Mouse (Mus musculus) myocyte (in vitro differentiated cells): Measurements from ENCODE around the gene Gtpbp10. TPM values are rescaled to one million over a fixed set of nuclear protein-coding genes. Genes with fewer than 3 reads are reported as not detected.

Experiments
- H3K27me3 ChIP-seq: one replicate; pipeline ENCODE4 v1.6.1; 2011; ENCODE audit not compliant: control insufficient read depth, insufficient read depth, insufficient read length
- H3K36me3 ChIP-seq: one replicate; pipeline ENCODE4 v1.6.1; 2011; ENCODE audit not compliant: control insufficient read depth, insufficient read depth
- H3K4me2 ChIP-seq: one replicate; pipeline ENCODE4 v1.6.1; 2011; ENCODE audit warnings: low read depth, control low read depth
- H3K4me3 ChIP-seq: one replicate; pipeline ENCODE4 v1.5.1; 2011; ENCODE audit warnings: mild to moderate bottlenecking, control low read depth, moderate library complexity
- H3K79me2 ChIP-seq: one replicate; pipeline ENCODE4 v1.6.1; 2011; ENCODE audit not compliant: control insufficient read depth, insufficient read depth
- H3ac ChIP-seq: one replicate; pipeline ENCODE4 v1.6.1; 2011; ENCODE audit not compliant: control insufficient read depth, insufficient read length
- CEBPB ChIP-seq: IDR thresholded peaks from 2 replicates; pipeline ENCODE4 v1.6.1; 2011; ENCODE audit warnings: mild to moderate bottlenecking, moderate library complexity; ENCODE audit not compliant: poor library complexity, insufficient read depth, severe bottlenecking
- E2F4 ChIP-seq: IDR thresholded peaks from one replicate; pipeline ENCODE4 v1.6.1; 2011; ENCODE audit warnings: mild to moderate bottlenecking, control low read depth, moderate library complexity; ENCODE audit not compliant: insufficient read depth
- MAX ChIP-seq: IDR thresholded peaks from one replicate; pipeline ENCODE4 v1.6.1; 2011; ENCODE audit warnings: low read depth, mild to moderate bottlenecking, control low read depth
- MYOD1 ChIP-seq, 3 experiments: IDR thresholded peaks; one replicate each; pipeline ENCODE4 v1.6.1; 2011; ENCODE audit warnings: control low read depth in 2 of 3, low read depth in 2 of 3, mild to moderate bottlenecking in 2 of 3, moderate library complexity in 1 of 3; ENCODE audit not compliant: insufficient read length in 2 of 3, control insufficient read depth in 1 of 3
- MYOG ChIP-seq, 3 experiments: IDR thresholded peaks; one replicate each; pipeline ENCODE4 v1.6.1; 2011; ENCODE audit warnings: control low read depth in 2 of 3, low read depth in 2 of 3, mild to moderate bottlenecking in 2 of 3; ENCODE audit not compliant: insufficient read length in 2 of 3, control insufficient read depth in 1 of 3, insufficient read depth in 1 of 3
- POLR2A ChIP-seq: IDR thresholded peaks from one replicate; pipeline ENCODE4 v1.6.1; 2011; ENCODE audit warnings: low read depth, mild to moderate bottlenecking, control low read depth, moderate library complexity; ENCODE audit not compliant: insufficient read length
- POLR2AphosphoS2 ChIP-seq: IDR thresholded peaks from one replicate; pipeline ENCODE4 v1.6.1; 2011; ENCODE audit warnings: low read depth, control low read depth; ENCODE audit not compliant: insufficient read length
- REST ChIP-seq: IDR thresholded peaks from one replicate; pipeline ENCODE4 v1.6.1; 2011; ENCODE audit warnings: mild to moderate bottlenecking, control low read depth, moderate library complexity; ENCODE audit not compliant: insufficient read depth, insufficient read length
- SRF ChIP-seq: IDR thresholded peaks from one replicate; pipeline ENCODE4 v1.6.1; 2011; ENCODE audit warnings: low read depth; ENCODE audit not compliant: control insufficient read depth, insufficient read length
- TCF12 ChIP-seq: IDR thresholded peaks from one replicate; pipeline ENCODE4 v1.6.1; 2011; ENCODE audit warnings: mild to moderate bottlenecking, control low read depth; ENCODE audit not compliant: poor library complexity, insufficient read depth, severe bottlenecking
- TCF3 ChIP-seq: IDR thresholded peaks from one replicate; pipeline ENCODE4 v1.6.1; 2011; ENCODE audit warnings: low read depth, control low read depth; ENCODE audit not compliant: insufficient read length
- USF1 ChIP-seq: IDR thresholded peaks from one replicate; pipeline ENCODE4 v1.6.1; 2011; ENCODE audit warnings: low read depth, mild to moderate bottlenecking, control low read depth, moderate library complexity
- polyA plus RNA-seq: library from polyadenylated mRNA; unstranded; fragments of >200 nt; fragmentation: generic; extraction: Trizol; gene quantifications from one replicate; pipeline ENCODE4 v1.2.1, GENCODE M21; 2012; ENCODE audit warnings: missing spikeins

The Gtpbp10 gene
- polyA plus RNA-seq, 1 experiment: 4.6 TPM

GRCm38 (mm10) chr5:5503381-5503780 lies 56.0 kb downstream of the Gtpbp10 start:
- Histone ChIP-seq H3K36me3 (peaks cover 33% of the 10 kb centered on the region), H3ac (no peak overlapping the region), H3K79me2 (peaks cover 14% of the 10 kb centered on the region), H3K4me3 (no peak overlapping the region), H3K4me2 (no peak overlapping the region), H3K27me3 (no peaks in the 10 kb centered on the region)
- TF ChIP-seq POLR2A (no peak), USF1 (no peak), E2F4 (no peak), POLR2AphosphoS2 (no peak), CEBPB (no peak), TCF12 (no peak), REST (no peak), MYOD1 (IDR thresholded peaks at IDR 0.05; ENCODE audit: control insufficient read depth in 1 of 3, insufficient read length in 2 of 3, low read depth in 2 of 3) (no peak), MYOG (IDR thresholded peaks at IDR 0.05; ENCODE audit: control insufficient read depth in 1 of 3, insufficient read depth in 1 of 3, insufficient read length in 2 of 3, low read depth in 2 of 3) (no peak), SRF (no peak), TCF3 (no peak), MAX (no peak)

- TF ChIP-seq MAX (no peak), REST (no peak), MYOG (IDR thresholded peaks at IDR 0.05; ENCODE audit: control insufficient read depth in 1 of 3, insufficient read depth in 1 of 3, insufficient read length in 2 of 3, low read depth in 2 of 3) (no peak), MYOD1 (IDR thresholded peaks at IDR 0.05; ENCODE audit: control insufficient read depth in 1 of 3, insufficient read length in 2 of 3, low read depth in 2 of 3) (no peak), CEBPB (0 out of 2 replicates have a peak, but pooled peaks have one; percentile 35)
- H3K79me2 ChIP-seq: no peaks in the 10 kb centered on the region
Observed at GRCm38 (mm10) chr5:5501583-5501982, 57.8 kb downstream of the Gtpbp10 start.

GRCm38 (mm10) chr5:5496393-5496792 lies 62.9 kb downstream of the Gtpbp10 start:
- no peak for TF ChIP-seq TCF12
- no peak for TF ChIP-seq REST
- Histone ChIP-seq H3K79me2 (no peaks in the 10 kb centered on the region), H3K27me3 (no peaks in the 10 kb centered on the region), H3ac (no peak overlapping the region), H3K4me2 (peak overlapping the region; percentile 63), H3K36me3 (no peaks in the 10 kb centered on the region), H3K4me3 (no peak overlapping the region)

More at GRCm38 (mm10) chr5:5501583-5501982, 57.8 kb downstream of the Gtpbp10 start:
- Histone ChIP-seq H3K4me2 (no peak overlapping the region), H3K4me3 (no peak overlapping the region), H3ac (no peak overlapping the region), H3K36me3 (peaks cover 20% of the 10 kb centered on the region), H3K27me3 (no peaks in the 10 kb centered on the region)

- Histone ChIP-seq H3K79me2 (no peaks in the 10 kb centered on the region), H3K4me3 (no peak overlapping the region), H3ac (no peak overlapping the region), H3K27me3 (no peaks in the 10 kb centered on the region), H3K4me2 (no peak overlapping the region), H3K36me3 (no peaks in the 10 kb centered on the region)
- TF ChIP-seq E2F4 (no peak), CEBPB (0 out of 2 replicates have a peak, but pooled peaks have one; percentile 40), MYOD1 (IDR thresholded peaks at IDR 0.05; ENCODE audit: control insufficient read depth in 1 of 3, insufficient read length in 2 of 3, low read depth in 2 of 3) (no peak)
Observed at GRCm38 (mm10) chr5:5495042-5495441, 64.3 kb downstream of the Gtpbp10 start.

- Histone ChIP-seq H3K27me3 (no peaks in the 10 kb centered on the region), H3K79me2 (no peaks in the 10 kb centered on the region), H3K36me3 (no peaks in the 10 kb centered on the region), H3K4me3 (no peak overlapping the region), H3ac (no peak overlapping the region), H3K4me2 (peak overlapping the region; percentile 45)
- TF ChIP-seq POLR2A (no peak), TCF3 (no peak), SRF (no peak), CEBPB (no peak), USF1 (no peak)
Observed at GRCm38 (mm10) chr5:5494269-5495005, 64.9 kb downstream of the Gtpbp10 start.

GRCm38 (mm10) chr5:5492163-5492562 lies 67.2 kb downstream of the Gtpbp10 start:
- no peak overlapping the region for H3K4me3 ChIP-seq
- H3ac ChIP-seq: no peak overlapping the region
- H3K79me2 ChIP-seq: no peaks in the 10 kb centered on the region
- no peak overlapping the region for H3K4me2 ChIP-seq
- H3K27me3 ChIP-seq: no peaks in the 10 kb centered on the region
- TF ChIP-seq MYOD1 (IDR thresholded peaks at IDR 0.05; ENCODE audit: control insufficient read depth in 1 of 3, insufficient read length in 2 of 3, low read depth in 2 of 3): no peak
- no peak for TF ChIP-seq REST
- no peak for TF ChIP-seq MYOG (IDR thresholded peaks at IDR 0.05; ENCODE audit: control insufficient read depth in 1 of 3, insufficient read depth in 1 of 3, insufficient read length in 2 of 3, low read depth in 2 of 3)
- TF ChIP-seq CEBPB: no peak
- TF ChIP-seq E2F4: no peak
- no peak for TF ChIP-seq SRF
- no peak for TF ChIP-seq TCF3
- no peaks in the 10 kb centered on the region for H3K36me3 ChIP-seq
